Mouse (Mus musculus) E14TG2a.4 (cell line): ENCODE results near the gene Phldb2.

ENCODE experiments used
- CTCF ChIP-seq: conservative IDR thresholded peaks from 2 replicates; pipeline ENCODE4 v1.5.1; 2014; ENCODE audit warnings: low read length
- NANOG ChIP-seq: IDR thresholded peaks from 2 replicates; pipeline ENCODE4 v1.6.1; 2014; ENCODE audit warnings: borderline replicate concordance, low read length, mixed read lengths
- POU5F1 ChIP-seq: IDR thresholded peaks from 2 replicates; pipeline ENCODE4 v1.6.1; 2014; ENCODE audit warnings: low read length, borderline replicate concordance

- TF ChIP-seq CTCF = no peak
- TF ChIP-seq POU5F1 = no peak
- TF ChIP-seq NANOG = no peak
Measured at GRCm38 (mm10) chr16:45819911-45820310, 133.5 kb downstream of the Phldb2 start.
